Mouse (Mus musculus) neural tube, embryonic 12.5 days (tissue): ENCODE data around the gene Hist2h2bb. TPM values are rescaled to one million over a fixed set of nuclear protein-coding genes. Genes with fewer than 3 reads are reported as not detected.

Experiments used
- ATAC-seq: fragments of 200-750 bp; cut with Nextera tagmentation; 2 replicates; pipeline ENCODE4 v1.8.0; 2017; ENCODE audit warnings: low read depth, mild to moderate bottlenecking, moderate TSS enrichment, moderate library complexity; ENCODE audit not compliant: low FRiP score
- H3K27ac ChIP-seq: fragments of 300-500 bp; sonication (generic); 2 replicates; pipeline ENCODE4 v1.5.1; 2016
- H3K27me3 ChIP-seq: fragments of 300-500 bp; sonication (generic); replicated peaks from 2 replicates; pipeline ENCODE4 v1.6.1; 2016; ENCODE audit warnings: mild to moderate bottlenecking
- H3K36me3 ChIP-seq: fragments of 300-500 bp; sonication (generic); 2 replicates; pipeline ENCODE4 v1.6.1; 2016; ENCODE audit warnings: mild to moderate bottlenecking
- H3K4me1 ChIP-seq: fragments of 300-500 bp; sonication (generic); 2 replicates; pipeline ENCODE4 v1.6.1; 2016
- H3K4me2 ChIP-seq: fragments of 300-500 bp; sonication (generic); replicated peaks from 2 replicates; pipeline ENCODE4 v1.6.1; 2016; ENCODE audit warnings: mild to moderate bottlenecking
- H3K4me3 ChIP-seq: fragments of 300-500 bp; sonication (generic); 2 replicates; pipeline ENCODE4 v1.5.1; 2016
- H3K9ac ChIP-seq: fragments of 300-500 bp; sonication (generic); 2 replicates; pipeline ENCODE4 v1.6.1; 2016; ENCODE audit warnings: mild to moderate bottlenecking
- H3K9me3 ChIP-seq: fragments of 300-500 bp; sonication (generic); 2 replicates; pipeline ENCODE4 v1.6.1; 2016; ENCODE audit warnings: mild to moderate bottlenecking
- WGBS: fragments of 180-500 bp; shearing (Covaris S2); methylation state at CpG from one replicate; pipeline ENCODE4 v1.1.7; 2016; 5-methylcytosine and 5-hydroxymethylcytosine counted together
- microRNA-seq: library from miRNA; unstranded; fragments of <30 nt; microRNA quantifications from one replicate; pipeline ENCODE4, GENCODE M21; 2017
- polyA plus RNA-seq: library from polyadenylated mRNA; unstranded; fragments of >200 nt; fragmentation: Nextera tagmentation; extraction: Ambion mirVana; gene quantifications from 2 replicates; pipeline ENCODE4 v1.2.1, GENCODE M21; 2016

Hist2h2bb gene
- polyA plus RNA-seq, 1 experiment from 2014 or later = 9.1 TPM

GRCm38 (mm10) chr3:96299562-96299961, 30.0 kb downstream of the Hist2h2bb start:
- 0 out of 2 replicates have a peak, but pooled peaks cover 4% of the 10 kb centered on the region for H3K27me3 ChIP-seq
- 98% methylated on average over 2 of the region's 2 CpGs for WGBS
- no peak overlapping the region for H3K27ac ChIP-seq

GRCm38 (mm10) chr3:96300706-96301529, 31.4 kb downstream of the Hist2h2bb start:
- H3K36me3 ChIP-seq = no peaks in the 10 kb centered on the region
- WGBS = 79% methylated on average over 26 of the region's 26 CpGs
- no peaks in the 10 kb centered on the region for H3K9me3 ChIP-seq
- H3K4me3 ChIP-seq = no peak overlapping the region
- H3K27ac ChIP-seq = no peak overlapping the region
- no peak for ATAC-seq
- H3K9ac ChIP-seq = no peak overlapping the region
- peak overlapping the region; percentile 37; the same call in 1 of the 2 replicates for H3K4me2 ChIP-seq
- H3K27me3 ChIP-seq = 0 out of 2 replicates have a peak, but pooled peaks cover 4% of the 10 kb centered on the region
- no peaks in the 10 kb centered on the region for H3K4me1 ChIP-seq

More at GRCm38 (mm10) chr3:96299562-96299961, 30.0 kb downstream of the Hist2h2bb start:
- Histone ChIP-seq H3K9ac (no peak overlapping the region), H3K36me3 (no peaks in the 10 kb centered on the region), H3K4me3 (no peak overlapping the region), H3K9me3 (no peaks in the 10 kb centered on the region), H3K4me2 (no peak overlapping the region), H3K4me1 (no peaks in the 10 kb centered on the region)
- ATAC-seq = no peak

GRCm38 (mm10) chr3:96302076-96302475, 32.5 kb downstream of the Hist2h2bb start:
- Histone ChIP-seq H3K9ac (no peak overlapping the region), H3K27ac (no peak overlapping the region), H3K4me1 (no peaks in the 10 kb centered on the region), H3K4me2 (no peak overlapping the region), H3K27me3 (0 out of 2 replicates have a peak, but pooled peaks cover 4% of the 10 kb centered on the region), H3K36me3 (no peaks in the 10 kb centered on the region), H3K9me3 (no peaks in the 10 kb centered on the region), H3K4me3 (no peak overlapping the region)
- ATAC-seq = no peak
- WGBS = 87% methylated on average over 5 of the region's 5 CpGs

- Histone ChIP-seq H3K4me3 (no peak overlapping the region), H3K4me1 (no peaks in the 10 kb centered on the region), H3K9ac (no peak overlapping the region), H3K9me3 (no peaks in the 10 kb centered on the region), H3K4me2 (no peak overlapping the region), H3K27ac (no peak overlapping the region), H3K36me3 (no peaks in the 10 kb centered on the region), H3K27me3 (0 out of 2 replicates have a peak, but pooled peaks cover 4% of the 10 kb centered on the region)
- WGBS = 83% methylated on average over 9 of the region's 9 CpGs
- ATAC-seq = no peak
Measured at GRCm38 (mm10) chr3:96306506-96306905, 37.0 kb downstream of the Hist2h2bb start.

- no peak overlapping the region for H3K4me3 ChIP-seq
- H3K27ac ChIP-seq = no peak overlapping the region
- no peaks in the 10 kb centered on the region for H3K27me3 ChIP-seq
- H3K36me3 ChIP-seq = no peaks in the 10 kb centered on the region
- 67% methylated on average over 3 of the region's 3 CpGs for WGBS
- H3K4me2 ChIP-seq = no peak overlapping the region
- ATAC-seq = no peak
- H3K4me1 ChIP-seq = no peaks in the 10 kb centered on the region
- no peaks in the 10 kb centered on the region for H3K9me3 ChIP-seq
- H3K9ac ChIP-seq = no peak overlapping the region
Measured at GRCm38 (mm10) chr3:96309441-96309840, 39.9 kb downstream of the Hist2h2bb start.

- 68% methylated on average over 8 of the region's 8 CpGs for WGBS
- ATAC-seq = no peak
- Histone ChIP-seq H3K4me2 (no peak overlapping the region), H3K27me3 (no peaks in the 10 kb centered on the region), H3K9me3 (no peaks in the 10 kb centered on the region), H3K36me3 (no peaks in the 10 kb centered on the region), H3K27ac (no peak overlapping the region), H3K4me1 (no peaks in the 10 kb centered on the region), H3K9ac (no peak overlapping the region), H3K4me3 (no peak overlapping the region)
Measured at GRCm38 (mm10) chr3:96312341-96313098, 43.0 kb downstream of the Hist2h2bb start.

Small RNA genes within 50 kb of the gene (microRNA-seq; reads per million reads assigned to microRNA genes)
- gene Gm44492 (not detected), gene Gm47311 (not detected), gene Gm47313 (not detected)

Other genes with a start within 250 kb of the Hist2h2bb start
- gene Vps45, start 211.3 kb upstream of the Hist2h2bb start, polyA plus RNA-seq = 48.3 TPM in 2 replicates
- gene Otud7b, start 165.2 kb upstream of the Hist2h2bb start, polyA plus RNA-seq = 11.6 and 16.2 TPM in 2 replicates
- gene Mtmr11, start 107.7 kb upstream of the Hist2h2bb start, polyA plus RNA-seq = 9.8 and 14.1 TPM in 2 replicates
- gene Sf3b4, start 97.4 kb upstream of the Hist2h2bb start, polyA plus RNA-seq = 165 and 183 TPM in 2 replicates
- 44.4 and 44.8 TPM in 2 replicates for gene Sv2a, start 88.6 kb upstream of the Hist2h2bb start, polyA plus RNA-seq
- gene Bola1, start 50.0 kb upstream of the Hist2h2bb start, polyA plus RNA-seq = 60.8 and 69.5 TPM in 2 replicates
- gene Hist2h2ab, start 49.9 kb upstream of the Hist2h2bb start, polyA plus RNA-seq = 1.7 TPM in 1 of 2 replicates, not detected in the other
- 5.7 and 9.5 TPM in 2 replicates for gene Hist2h2ac, start 48.9 kb upstream of the Hist2h2bb start, polyA plus RNA-seq
- 5.6 and 5.7 TPM in 2 replicates for gene Hist2h2be, start 48.6 kb upstream of the Hist2h2bb start, polyA plus RNA-seq
- 5.0 and 8.2 TPM in 2 replicates for gene Hist2h3c2, start 30.6 kb upstream of the Hist2h2bb start, polyA plus RNA-seq
- gene Hist2h2aa2, start 29.5 kb upstream of the Hist2h2bb start, polyA plus RNA-seq = 54.5 and 73.7 TPM in 2 replicates
- gene Hist2h2aa1, start 24.3 kb upstream of the Hist2h2bb start, polyA plus RNA-seq = 19.2 and 21.1 TPM in 2 replicates
- 0.50 and 1.1 TPM in 2 replicates for gene Hist2h3c1, start 23.1 kb upstream of the Hist2h2bb start, polyA plus RNA-seq
- 8.5 and 13.5 TPM in 2 replicates for gene Hist2h4, start 6.4 kb upstream of the Hist2h2bb start, polyA plus RNA-seq
- gene Hist2h3b, start 1.1 kb upstream of the Hist2h2bb start, polyA plus RNA-seq = 41.2 and 58.9 TPM in 2 replicates
- 1.4 and 1.5 TPM in 2 replicates for gene Fcgr1, start 24.2 kb downstream of the Hist2h2bb start, polyA plus RNA-seq
- gene BC107364, start 182.6 kb downstream of the Hist2h2bb start, polyA plus RNA-seq = not detected in 2 replicates